ENCODE assay signal across 1 mouse cellular context in the genomic region with DNA sequence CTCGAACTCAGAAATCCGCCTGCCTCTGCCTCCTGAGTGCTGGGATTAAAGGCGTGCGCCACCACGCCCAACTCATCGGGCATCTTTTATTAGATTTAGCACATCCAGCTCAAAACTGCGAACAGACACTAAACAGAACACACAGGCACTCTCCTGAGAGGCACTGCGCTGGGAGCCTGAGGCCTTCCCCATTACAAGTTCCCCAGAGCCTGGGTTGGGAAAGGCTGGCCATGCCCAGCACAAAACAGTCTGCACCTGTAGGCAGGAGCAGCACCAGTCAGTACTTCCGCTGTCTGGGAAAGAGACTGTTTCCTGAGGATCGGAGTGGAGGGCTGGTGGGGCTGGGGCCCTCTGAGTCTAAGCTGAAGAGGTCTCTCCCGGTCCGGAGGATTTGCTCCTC.
TF ChIP-seq lines count a peak whose summit lies in the region.

No protein-coding gene starts in this region.

TF ChIP-seq in C2C12, 6 proteins besides CTCF, POLR2A, EP300 and RAD21:
- TF ChIP-seq USF1 (IDR thresholded peaks at IDR 0.05; ENCODE audit: low read depth) (no peak), MYOG (IDR thresholded peaks at IDR 0.05; ENCODE audit: control insufficient read depth, extremely low read depth, insufficient read length) (no peak), MAX (IDR thresholded peaks at IDR 0.05) (no peak), FOSL1 (IDR thresholded peaks at IDR 0.05; ENCODE audit: insufficient read depth, low read length, poor library complexity, severe bottlenecking) (no peak), MYOD1 (IDR thresholded peaks at IDR 0.05; ENCODE audit: control insufficient read depth, insufficient read length, low read depth) (no peak), CEBPB (IDR thresholded peaks at IDR 0.05; ENCODE audit: low read depth) (no peak)
TF ChIP-seq in C2C12: peak in this region for 0.
